Mouse (Mus musculus) forebrain, embryonic 14.5 days (tissue): ENCODE measurements at regions not wholly inside any gene's neighbourhood (a gene's known extent, or its start where the extent isn't known, plus 50 kb on each side); places are given as distances from the start of the nearest gene placed in this dataset.

Experiments
- ATAC-seq: fragments of 200-750 bp; cut with Nextera tagmentation; 2 replicates; pipeline ENCODE4 v1.8.0; 2017; ENCODE audit warnings: mild to moderate bottlenecking, moderate library complexity
- DNase-seq: peaks from one replicate; pipeline ENCODE4 v3.0.0-alpha.2; 2015; ENCODE audit warnings: low spot score
- H3K27ac ChIP-seq: fragments of 300-500 bp; sonication (generic); 2 replicates; pipeline ENCODE4 v1.5.1; 2014; ENCODE audit warnings: low read depth, mild to moderate bottlenecking, control low read depth, low read length, moderate library complexity
- H3K27me3 ChIP-seq: fragments of 300-500 bp; sonication (generic); replicated peaks from 2 replicates; pipeline ENCODE4 v1.6.1; 2014; ENCODE audit warnings: low read length, control low read depth, mixed read lengths; ENCODE audit not compliant: control insufficient read depth, insufficient read depth
- H3K36me3 ChIP-seq: fragments of 300-500 bp; sonication (generic); 2 replicates; pipeline ENCODE4 v1.6.1; 2014; ENCODE audit warnings: low read length, control low read depth; ENCODE audit not compliant: control insufficient read depth, insufficient read depth
- H3K4me1 ChIP-seq: fragments of 300-500 bp; sonication (generic); 2 replicates; pipeline ENCODE4 v1.6.1; 2014; ENCODE audit warnings: antibody characterized with exemption, low read length, control low read depth; ENCODE audit not compliant: control insufficient read depth, insufficient read depth
- H3K4me2 ChIP-seq: fragments of 300-500 bp; sonication (generic); 2 replicates; pipeline ENCODE4 v1.6.1; 2014; ENCODE audit warnings: mild to moderate bottlenecking, control low read depth, low read length
- H3K4me3 ChIP-seq: fragments of 300-500 bp; sonication (generic); 2 replicates; pipeline ENCODE4 v1.5.1; 2014; ENCODE audit warnings: low read depth, low read length, control low read depth
- H3K9ac ChIP-seq: fragments of 300-500 bp; sonication (generic); 2 replicates; pipeline ENCODE4 v1.6.1; 2014; ENCODE audit warnings: mild to moderate bottlenecking, low read length, control low read depth, moderate library complexity
- H3K9me3 ChIP-seq: fragments of 300-500 bp; sonication (generic); replicated peaks from 2 replicates; pipeline ENCODE4 v1.6.1; 2016; ENCODE audit warnings: low read length, control low read depth, mixed read lengths; ENCODE audit not compliant: control insufficient read depth
- WGBS: fragments of 180-500 bp; shearing (Covaris S2); extraction: QIAGEN DNeasy Blood & Tissue Kit; methylation state at CpG from one replicate; pipeline ENCODE4 v1.1.7; 2014; 5-methylcytosine and 5-hydroxymethylcytosine counted together

GRCm38 (mm10) chr9:33233699-33234131 is 597.7 kb downstream of the Ets1 start:
- ATAC-seq (peak; percentile 62), DNase-seq (peak; percentile 53)
- Histone ChIP-seq H3K9ac (no peak overlapping the region), H3K4me2 (no peak overlapping the region), H3K27me3 (no peaks in the 10 kb centered on the region), H3K9me3 (no peaks in the 10 kb centered on the region), H3K4me3 (no peak overlapping the region), H3K36me3 (no peaks in the 10 kb centered on the region), H3K27ac (no peak overlapping the region), H3K4me1 (peaks cover 4% of the 10 kb centered on the region; the same call in 1 of the 2 replicates)
- 2% methylated on average over 9 of the region's 9 CpGs for WGBS

GRCm38 (mm10) chr9:33238190-33238589 is 602.2 kb downstream of the Ets1 start:
- 91% methylated on average over 2 of the region's 2 CpGs for WGBS
- Histone ChIP-seq H3K4me2 (no peak overlapping the region), H3K4me3 (no peak overlapping the region), H3K9me3 (no peaks in the 10 kb centered on the region), H3K36me3 (no peaks in the 10 kb centered on the region), H3K9ac (no peak overlapping the region), H3K27me3 (no peaks in the 10 kb centered on the region), H3K27ac (no peak overlapping the region), H3K4me1 (peaks cover 4% of the 10 kb centered on the region; the same call in 1 of the 2 replicates)
- DNase-seq = no peak
- no peak for ATAC-seq

GRCm38 (mm10) chr9:33238846-33239245 is 602.8 kb downstream of the Ets1 start:
- Histone ChIP-seq H3K4me3 (no peak overlapping the region), H3K9me3 (no peaks in the 10 kb centered on the region), H3K27me3 (no peaks in the 10 kb centered on the region), H3K36me3 (no peaks in the 10 kb centered on the region), H3K4me1 (peaks cover 2% of the 10 kb centered on the region; the same call in 1 of the 2 replicates), H3K27ac (no peak overlapping the region), H3K4me2 (no peak overlapping the region), H3K9ac (no peak overlapping the region)
- 86% methylated on average over 2 of the region's 2 CpGs for WGBS
- no peak for ATAC-seq
- no peak for DNase-seq

GRCm38 (mm10) chr9:33240506-33240905 is 604.5 kb downstream of the Ets1 start:
- Histone ChIP-seq H3K27me3 (no peaks in the 10 kb centered on the region), H3K36me3 (no peaks in the 10 kb centered on the region), H3K4me3 (no peak overlapping the region), H3K27ac (no peak overlapping the region), H3K9me3 (no peaks in the 10 kb centered on the region), H3K4me2 (no peak overlapping the region), H3K4me1 (no peaks in the 10 kb centered on the region), H3K9ac (no peak overlapping the region)
- WGBS = 40% methylated on average over 1 of the region's 1 CpGs
- DNase-seq = no peak
- ATAC-seq = no peak

DNA sequence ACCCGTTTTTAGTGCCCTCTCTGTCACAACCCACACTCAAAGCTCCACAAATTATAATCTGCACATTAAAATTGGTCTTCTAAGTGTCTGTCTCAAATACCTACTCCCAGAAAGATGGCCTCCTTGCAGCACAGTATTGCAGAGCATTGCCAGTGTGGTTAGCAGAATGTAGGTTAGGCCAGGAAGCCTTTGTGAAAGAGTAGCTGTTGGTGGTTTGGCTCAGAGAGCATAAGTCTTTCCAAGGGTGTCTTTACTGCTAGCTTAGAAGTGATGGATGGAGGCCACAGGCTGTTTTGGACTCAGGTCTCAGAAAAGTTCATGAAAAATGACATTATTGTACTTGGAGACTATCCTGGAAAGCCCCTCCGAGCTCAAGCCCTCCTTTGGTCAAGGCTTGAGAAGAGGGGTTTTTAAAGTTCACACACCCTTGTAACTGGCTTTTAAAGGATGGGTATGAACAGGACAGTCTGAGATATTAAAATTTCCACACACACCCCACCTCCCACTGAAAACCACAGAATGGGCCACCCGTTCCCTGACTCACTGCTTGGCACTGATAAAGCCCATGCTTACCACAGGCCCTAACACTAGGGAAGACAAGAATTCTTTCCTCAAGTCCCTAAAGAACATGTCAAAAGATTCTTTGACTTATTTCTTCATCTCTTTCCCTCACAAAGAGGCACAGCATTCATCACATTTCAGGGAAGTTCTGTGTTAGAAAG is 605.1 kb downstream of the Ets1 start:
- Histone ChIP-seq H3K4me1 (no peaks in the 10 kb centered on the region), H3K4me3 (no peak overlapping the region), H3K36me3 (no peaks in the 10 kb centered on the region), H3K27me3 (no peaks in the 10 kb centered on the region), H3K4me2 (no peak overlapping the region), H3K27ac (no peak overlapping the region), H3K9me3 (no peaks in the 10 kb centered on the region), H3K9ac (no peak overlapping the region)
- ATAC-seq (no peak), DNase-seq (no peak)
- 84% methylated on average over 3 of the region's 3 CpGs for WGBS

DNA sequence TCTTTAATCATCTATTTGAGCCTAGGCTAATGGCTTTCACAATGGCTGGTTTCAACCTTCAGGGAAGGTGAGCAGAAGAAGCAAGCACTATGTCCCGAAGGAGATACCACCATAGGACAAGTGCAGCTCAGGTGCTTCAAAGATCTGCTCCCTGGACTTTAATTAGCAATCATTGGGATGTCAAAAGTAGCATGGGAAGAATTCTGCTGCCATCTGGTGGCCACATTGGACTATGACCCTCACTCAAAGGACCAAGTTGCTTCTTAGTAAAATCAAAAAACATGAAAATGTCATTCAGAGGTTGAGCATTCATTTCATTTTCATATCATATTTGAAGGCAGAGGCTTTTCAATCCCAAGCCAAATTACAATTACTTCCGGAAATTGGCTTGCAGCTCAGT is 610.9 kb downstream of the Ets1 start:
- no peaks in the 10 kb centered on the region for H3K27me3 ChIP-seq
- H3K9ac ChIP-seq = no peak overlapping the region
- no peak overlapping the region for H3K4me2 ChIP-seq
- no peak overlapping the region for H3K27ac ChIP-seq
- DNase-seq (peak; percentile 75), ATAC-seq (no peak)
- H3K4me1 ChIP-seq = no peaks in the 10 kb centered on the region
- no peaks in the 10 kb centered on the region for H3K9me3 ChIP-seq
- H3K36me3 ChIP-seq = no peaks in the 10 kb centered on the region
- H3K4me3 ChIP-seq = no peak overlapping the region
- WGBS = 39% methylated on average over 2 of the region's 2 CpGs

DNA sequence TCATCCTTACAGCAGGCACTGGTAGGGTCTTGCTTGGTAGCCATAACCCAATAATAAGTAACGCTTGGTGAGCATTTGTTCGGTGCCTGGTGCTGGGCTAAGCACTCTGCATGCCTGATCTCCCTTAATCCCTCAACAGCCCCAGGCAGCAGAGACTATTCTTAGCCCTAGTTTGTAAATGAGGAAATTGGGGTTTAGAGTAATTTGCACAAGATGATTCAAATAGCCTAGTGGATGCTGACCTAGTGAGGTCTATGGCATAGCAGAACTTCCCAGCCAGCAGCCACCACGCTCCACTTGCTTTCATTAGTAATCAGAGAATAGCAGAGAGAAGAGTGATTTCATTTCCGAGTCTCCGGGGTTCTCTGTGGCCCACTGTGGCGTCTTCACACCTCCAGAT is 622.2 kb downstream of the Ets1 start:
- no peak for ATAC-seq
- Histone ChIP-seq H3K27ac (no peak overlapping the region), H3K9ac (no peak overlapping the region), H3K4me3 (no peak overlapping the region), H3K9me3 (no peaks in the 10 kb centered on the region), H3K4me1 (no peaks in the 10 kb centered on the region), H3K36me3 (no peaks in the 10 kb centered on the region), H3K4me2 (no peak overlapping the region), H3K27me3 (no peaks in the 10 kb centered on the region)
- 7% methylated on average over 6 of the region's 6 CpGs for WGBS
- peak; percentile 16 for DNase-seq

GRCm38 (mm10) chr9:33260171-33260570 is 624.1 kb downstream of the Ets1 start:
- H3K9me3 ChIP-seq = no peaks in the 10 kb centered on the region
- H3K4me3 ChIP-seq = no peak overlapping the region
- H3K27me3 ChIP-seq = no peaks in the 10 kb centered on the region
- WGBS = 26% methylated on average over 4 of the region's 4 CpGs
- peak; percentile 81 for ATAC-seq
- H3K4me2 ChIP-seq = no peak overlapping the region
- H3K27ac ChIP-seq = no peak overlapping the region
- H3K9ac ChIP-seq = no peak overlapping the region
- peak; percentile 78 for DNase-seq
- no peaks in the 10 kb centered on the region for H3K36me3 ChIP-seq
- H3K4me1 ChIP-seq = no peaks in the 10 kb centered on the region

- H3K27me3 ChIP-seq = no peaks in the 10 kb centered on the region
- no peaks in the 10 kb centered on the region for H3K36me3 ChIP-seq
- H3K4me3 ChIP-seq = no peak overlapping the region
- no peaks in the 10 kb centered on the region for H3K4me1 ChIP-seq
- no peaks in the 10 kb centered on the region for H3K9me3 ChIP-seq
- 81% methylated on average over 5 of the region's 5 CpGs for WGBS
- ATAC-seq (no peak), DNase-seq (peak; percentile 4)
- H3K4me2 ChIP-seq = no peak overlapping the region
- H3K9ac ChIP-seq = no peak overlapping the region
- H3K27ac ChIP-seq = no peak overlapping the region
Observed at GRCm38 (mm10) chr9:33289381-33289780, 653.4 kb downstream of the Ets1 start.
